In genomic region chr19:7153232-7153631, GRCm38 (mm10) we compare ENCODE assay signal across 8 mouse cellular contexts. TPM values are rescaled to one million over a fixed set of nuclear protein-coding genes. Genes with fewer than 3 reads are reported as not detected.
DNase-seq lines count a peak whose midpoint lies in the region; ATAC-seq and TF ChIP-seq lines count a peak whose summit lies in the region.

No protein-coding gene starts in this region.

- no peaks in the 10 kb centered on the region for H3K36me3 ChIP-seq in lung, postnatal 0 days (ENCODE audit: insufficient read depth, low read length)
- no peaks in the 10 kb centered on the region for H3K36me3 ChIP-seq in hindbrain, postnatal 0 days (ENCODE audit: insufficient read depth, low read length)

- no peaks in the 10 kb centered on the region for H3K4me1 ChIP-seq in lung, postnatal 0 days (ENCODE audit: insufficient read depth, low read depth, low read length)
- H3K4me1 ChIP-seq in hindbrain, postnatal 0 days (ENCODE audit: insufficient read depth, low read length) = peaks cover 34% of the 10 kb centered on the region

- 33% methylated on average over 7 of the region's 7 CpGs for WGBS in lung, postnatal 0 days
- 30% methylated on average over 7 of the region's 7 CpGs for WGBS in hindbrain, postnatal 0 days

- H3K4me3 ChIP-seq in lung, postnatal 0 days (ENCODE audit: low read depth, low read length) = no peak overlapping the region
- no peak overlapping the region for H3K4me3 ChIP-seq in hindbrain, postnatal 0 days (ENCODE audit: low read length)

- no peak overlapping the region for H3K27ac ChIP-seq in lung, postnatal 0 days (ENCODE audit: low read length)
- H3K27ac ChIP-seq in hindbrain, postnatal 0 days = peak overlapping the region; percentile 36; the same call in 1 of the 2 replicates

- DNase-seq in adrenal gland, adult 2 months = peak; percentile 27
- no peak for DNase-seq in adrenal gland, adult (ENCODE audit: inconsistent age in 2 of 2, low spot score in 1 of 2)
- DNase-seq in lung, postnatal 0 days (ENCODE audit: low spot score) = no peak
- DNase-seq in lung, postnatal 25 days (ENCODE audit: low spot score) = no peak
- peak; percentile 53 for DNase-seq in hindbrain, postnatal 0 days (ENCODE audit: low spot score)
- peak; percentile 86 for DNase-seq in retina, postnatal 1 day
- no peak for DNase-seq in ovary, postnatal 14 days (ENCODE audit: low spot score)
- no peak for DNase-seq in kidney, postnatal 14 days

- no peak overlapping the region for H3K9ac ChIP-seq in lung, postnatal 0 days (replicated peaks; ENCODE audit: low read depth)
- H3K9ac ChIP-seq in hindbrain, postnatal 0 days (replicated peaks; ENCODE audit: low read length) = no peak overlapping the region

- no peak overlapping the region for H3K4me2 ChIP-seq in lung, postnatal 0 days (replicated peaks; ENCODE audit: low read depth, low read length)
- no peak overlapping the region for H3K4me2 ChIP-seq in hindbrain, postnatal 0 days (ENCODE audit: low read depth, low read length)

- H3K27me3 ChIP-seq in lung, postnatal 0 days (replicated peaks; ENCODE audit: insufficient read depth, low read length) = no peaks in the 10 kb centered on the region
- H3K27me3 ChIP-seq in hindbrain, postnatal 0 days (ENCODE audit: insufficient read depth, low read length) = no peaks in the 10 kb centered on the region

- no peaks in the 10 kb centered on the region for H3K9me3 ChIP-seq in lung, postnatal 0 days (ENCODE audit: low read length)
- H3K9me3 ChIP-seq in hindbrain, postnatal 0 days (ENCODE audit: low read length) = no peaks in the 10 kb centered on the region

- ATAC-seq in lung, postnatal 0 days = peak; percentile 43; the same call in 1 of the 2 replicates
- no peak for ATAC-seq in hindbrain, postnatal 0 days

- no peak for TF ChIP-seq EP300 in lung, postnatal 0 days (IDR thresholded peaks at IDR 0.05)

- TF ChIP-seq CTCF in lung, postnatal 0 days (IDR thresholded peaks at IDR 0.05) = no peak
- no peak for TF ChIP-seq CTCF in hindbrain, postnatal 0 days (IDR thresholded peaks at IDR 0.05; ENCODE audit: low read depth)

RNA-seq across cellular contexts. Expression of gene Flrt1, which starts 47.7 kb away (rescaled TPM):
- 1 to 10 TPM; 2.1 to 9.2 TPM for total RNA-seq in adrenal gland, adult 2 months (2021)
- polyA plus RNA-seq in adrenal gland, adult 2 months (2012; rRNA removed) = 0.79 and 2.9 TPM in 2 replicates
- polyA plus RNA-seq in lung, postnatal 0 days (2015; fragmentation: Nextera tagmentation; extraction: Ambion mirVana) = 0.17 and 0.19 TPM in 2 replicates
- total RNA-seq in hindbrain, postnatal 0 days (2014; rRNA removed) = 8.4 and 10.1 TPM in 2 replicates
- 7.8 and 8.1 TPM in 2 replicates for polyA plus RNA-seq in hindbrain, postnatal 0 days (2015; fragmentation: Nextera tagmentation; extraction: Ambion mirVana)

RNA-seq across cellular contexts. Expression of gene Otub1, which starts 52.9 kb away (rescaled TPM):
- total RNA-seq in adrenal gland, adult 2 months (2021) = 100 to 1,000 TPM; 130 to 138 TPM
- polyA plus RNA-seq in adrenal gland, adult 2 months (2012; rRNA removed) = 139 and 141 TPM in 2 replicates
- 107 and 119 TPM in 2 replicates for polyA plus RNA-seq in lung, postnatal 0 days (2015; fragmentation: Nextera tagmentation; extraction: Ambion mirVana)
- 216 and 233 TPM in 2 replicates for total RNA-seq in hindbrain, postnatal 0 days (2014; rRNA removed)
- 248 and 253 TPM in 2 replicates for polyA plus RNA-seq in hindbrain, postnatal 0 days (2015; fragmentation: Nextera tagmentation; extraction: Ambion mirVana)

Comparison
In these comparisons a context has a peak if more than half of its experiments do, and no peak if none do; other contexts are left out.
1. DNase-seq: peak in adrenal gland, adult 2 months (single experiment), hindbrain, postnatal 0 days (single experiment) and retina, postnatal 1 day (single experiment); none in adrenal gland, adult (0 of 2), lung, postnatal 0 days (single experiment), lung, postnatal 25 days (single experiment), ovary, postnatal 14 days (single experiment) and kidney, postnatal 14 days (single experiment).